Mouse (Mus musculus) heart, postnatal 0 days (tissue): ENCODE measurements around the gene Arhgdig. TPM values are rescaled to one million over a fixed set of nuclear protein-coding genes. Genes with fewer than 3 reads are reported as not detected.

Experiments
- ATAC-seq: fragments of 200-750 bp; cut with Nextera tagmentation; 2 replicates; pipeline ENCODE4 v1.8.0; 2017; ENCODE audit warnings: low read depth, moderate number of reproducible peaks, moderate library complexity; ENCODE audit not compliant: insufficient read depth
- DNase-seq: peaks from one replicate; pipeline ENCODE4 v3.0.0-alpha.2; 2016; ENCODE audit warnings: low spot score
- H3K27ac ChIP-seq: fragments of 300-500 bp; sonication (generic); 2 replicates; pipeline ENCODE4 v1.5.1; 2014; ENCODE audit warnings: low read depth, mild to moderate bottlenecking
- H3K27me3 ChIP-seq: fragments of 300-500 bp; sonication (generic); 2 replicates; pipeline ENCODE4 v1.6.1; 2014; ENCODE audit warnings: low read length, mixed read lengths; ENCODE audit not compliant: control insufficient read depth, insufficient read depth
- H3K36me3 ChIP-seq: fragments of 300-500 bp; sonication (generic); replicated peaks from 2 replicates; pipeline ENCODE4 v1.6.1; 2014; ENCODE audit warnings: low read length, mixed read lengths; ENCODE audit not compliant: control insufficient read depth, insufficient read depth
- H3K4me1 ChIP-seq: fragments of 300-500 bp; sonication (generic); 2 replicates; pipeline ENCODE4 v1.6.1; 2014; ENCODE audit warnings: antibody characterized with exemption; ENCODE audit not compliant: control insufficient read depth, insufficient read depth
- H3K4me2 ChIP-seq: fragments of 300-500 bp; sonication (generic); 2 replicates; pipeline ENCODE4 v1.6.1; 2014; ENCODE audit warnings: low read depth, mild to moderate bottlenecking, low read length, moderate library complexity
- H3K4me3 ChIP-seq: fragments of 300-500 bp; sonication (generic); 2 replicates; pipeline ENCODE4 v1.5.1; 2014; ENCODE audit warnings: low read depth, low read length
- H3K9ac ChIP-seq: fragments of 300-500 bp; sonication (generic); replicated peaks from 2 replicates; pipeline ENCODE4 v1.6.1; 2014; ENCODE audit warnings: low read depth, low read length, mixed read lengths
- H3K9me3 ChIP-seq: fragments of 300-500 bp; sonication (generic); replicated peaks from 2 replicates; pipeline ENCODE4 v1.6.1; 2016; ENCODE audit warnings: low read length; ENCODE audit not compliant: control insufficient read depth
- CTCF ChIP-seq: IDR thresholded peaks from 2 replicates; pipeline ENCODE4 v1.5.1; 2016; ENCODE audit warnings: antibody characterized with exemption, control low read depth, low read depth
- EP300 ChIP-seq: IDR thresholded peaks from 2 replicates; pipeline ENCODE4 v1.6.1; 2016; ENCODE audit warnings: antibody characterized with exemption, low read depth
- WGBS: fragments of 180-500 bp; shearing (Covaris S2); extraction: QIAGEN DNeasy Blood & Tissue Kit; methylation state at CpG from one replicate; pipeline ENCODE4 v1.1.7; 2014; 5-methylcytosine and 5-hydroxymethylcytosine counted together
- polyA plus RNA-seq: library from polyadenylated mRNA; unstranded; fragments of >200 nt; fragmentation: Nextera tagmentation; extraction: Ambion mirVana; gene quantifications from 2 replicates; pipeline ENCODE4 v1.2.1, GENCODE M21; 2015
- total RNA-seq: library from RNA; depleted of rRNA; stranded (reverse); fragments of >200 nt; gene quantifications from 2 replicates; pipeline ENCODE4 v1.2.3, GENCODE M21; 2014; ENCODE audit warnings: low replicate concordance

The Arhgdig gene
- total and polyA plus RNA-seq, 2 experiments from 2014 or later, result 1.4 to 1.9 TPM

DNA sequence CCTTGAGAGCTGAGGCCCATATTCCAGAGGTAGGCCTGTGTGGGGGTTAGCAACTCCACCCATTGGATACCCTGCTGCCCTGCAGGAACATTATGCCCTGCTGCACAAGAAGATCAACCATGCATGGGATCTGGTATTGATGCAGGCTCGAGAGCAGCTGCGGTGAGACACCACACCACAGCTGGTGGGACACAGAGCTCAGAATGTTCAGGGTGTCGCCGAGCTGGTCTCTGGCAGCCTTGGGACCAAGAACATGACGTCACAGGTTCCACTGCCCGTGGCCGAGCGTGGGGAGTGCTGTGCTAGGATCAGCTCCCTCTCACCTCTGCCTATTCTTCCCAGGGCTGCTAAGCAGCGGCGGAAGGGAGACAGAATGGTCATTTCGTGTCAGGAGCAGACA is 2.8 kb downstream of the Arhgdig start:
- no peak for ATAC-seq
- DNase-seq, result no peak
- H3K4me3 ChIP-seq, result no peak overlapping the region
- H3K36me3 ChIP-seq, result no peaks in the 10 kb centered on the region
- H3K4me2 ChIP-seq, result no peak overlapping the region
- peaks cover 14% of the 10 kb centered on the region for H3K4me1 ChIP-seq
- 43% methylated on average over 11 of the region's 11 CpGs for WGBS
- H3K27me3 ChIP-seq, result peaks cover 49% of the 10 kb centered on the region
- H3K27ac ChIP-seq, result no peak overlapping the region
- no peak overlapping the region for H3K9ac ChIP-seq
- no peaks in the 10 kb centered on the region for H3K9me3 ChIP-seq
- no peak for TF ChIP-seq EP300
- TF ChIP-seq CTCF, result no peak

DNA sequence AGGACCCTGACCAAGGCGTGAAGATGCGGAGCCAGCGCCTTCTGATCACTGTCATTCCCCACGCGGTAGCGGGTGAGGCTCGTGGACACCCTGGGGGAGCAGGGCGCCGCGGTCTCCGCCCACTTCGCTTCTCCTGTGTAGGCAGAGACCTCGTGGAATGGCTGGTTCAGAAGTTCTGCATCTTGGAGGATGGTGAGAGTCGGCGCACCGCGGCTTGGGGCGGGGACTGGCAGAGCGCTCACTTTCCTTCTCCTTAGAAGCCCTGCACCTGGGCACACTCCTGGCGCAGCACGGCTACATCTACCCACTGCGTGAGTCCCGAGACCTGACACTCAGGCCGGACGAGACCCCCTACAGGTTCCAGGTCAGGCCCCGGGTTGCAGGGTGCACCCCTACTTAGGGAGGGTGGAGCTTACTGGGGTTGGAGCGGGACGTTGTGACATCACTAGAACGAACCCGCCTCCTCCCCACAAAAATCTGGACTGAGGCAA is 4.2 kb downstream of the Arhgdig start:
- no peaks in the 10 kb centered on the region for H3K9me3 ChIP-seq
- H3K36me3 ChIP-seq, result no peaks in the 10 kb centered on the region
- 1% methylated on average over 30 of the region's 30 CpGs for WGBS
- H3K27me3 ChIP-seq, result peaks cover 50% of the 10 kb centered on the region
- ATAC-seq (no peak), DNase-seq (no peak)
- H3K4me3 ChIP-seq, result peak overlapping the region; percentile 50
- TF ChIP-seq CTCF (no peak), EP300 (no peak)
- peaks cover 14% of the 10 kb centered on the region for H3K4me1 ChIP-seq
- H3K27ac ChIP-seq, result no peak overlapping the region
- H3K4me2 ChIP-seq, result peak overlapping the region; percentile 87
- H3K9ac ChIP-seq, result no peak overlapping the region

DNA sequence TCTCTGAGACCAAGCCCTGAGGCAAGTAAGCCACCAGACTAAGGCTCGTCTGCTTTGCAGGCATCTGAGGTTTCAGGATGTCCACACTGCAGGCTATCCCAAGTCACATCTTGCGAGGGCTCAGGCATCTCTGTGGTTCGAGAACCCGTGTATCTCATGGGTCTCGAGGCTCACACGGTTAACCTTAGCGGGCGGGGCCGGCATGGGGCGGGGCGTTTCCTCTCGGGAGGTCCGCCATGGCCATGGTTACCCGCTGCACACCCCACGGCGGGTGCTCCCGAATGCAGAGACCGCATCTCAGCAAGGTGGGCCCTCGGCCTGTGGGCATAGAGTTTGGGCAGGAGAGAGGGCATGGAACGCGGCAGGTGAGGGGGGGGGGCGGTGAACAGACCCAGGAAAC is 4.8 kb downstream of the Arhgdig start, which contains the start of gene Rgs11:
Gene Rgs11 (plus strand): TSS at position 215 of the 400 bp plus-strand sequence.
- Histone ChIP-seq H3K9ac (no peak within 1 kb of the TSS), H3K27me3 (peaks cover 50% of the 10 kb centered on the region), H3K36me3 (no peaks in the 10 kb centered on the region; the same call in 1 of the 2 replicates), H3K27ac (no peak within 1 kb of the TSS), H3K4me1 (peaks cover 14% of the 10 kb centered on the region), H3K4me3 (peak within 1 kb of the TSS; percentile 50), H3K4me2 (peak within 1 kb of the TSS; percentile 87), H3K9me3 (no peaks in the 10 kb centered on the region)
- ATAC-seq (no peak), DNase-seq (no peak)
- 2% methylated on average over 21 of the region's 22 CpGs for WGBS
- TF ChIP-seq CTCF (no peak), EP300 (no peak)

DNA sequence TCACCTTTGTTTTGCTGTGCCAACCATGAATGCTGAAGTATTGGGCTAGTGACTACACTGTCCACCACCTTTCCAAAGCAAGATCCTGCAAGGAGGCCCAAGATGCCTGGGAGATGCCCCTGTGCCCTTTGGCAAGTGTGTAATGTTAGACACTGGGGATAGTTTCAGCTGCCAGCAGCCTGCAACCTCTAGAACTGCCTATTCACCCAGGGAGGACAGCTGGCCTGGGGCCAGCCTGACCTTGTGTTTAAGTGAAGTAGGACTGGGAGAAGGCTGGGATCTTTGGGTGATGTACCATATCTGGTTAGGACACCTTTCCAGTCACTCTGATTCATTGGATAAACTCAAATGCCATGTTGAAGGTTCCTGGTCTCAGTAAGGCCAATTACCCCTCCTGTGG is 5.6 kb downstream of the Arhgdig start:
- H3K4me2 ChIP-seq, result no peak overlapping the region

DNA sequence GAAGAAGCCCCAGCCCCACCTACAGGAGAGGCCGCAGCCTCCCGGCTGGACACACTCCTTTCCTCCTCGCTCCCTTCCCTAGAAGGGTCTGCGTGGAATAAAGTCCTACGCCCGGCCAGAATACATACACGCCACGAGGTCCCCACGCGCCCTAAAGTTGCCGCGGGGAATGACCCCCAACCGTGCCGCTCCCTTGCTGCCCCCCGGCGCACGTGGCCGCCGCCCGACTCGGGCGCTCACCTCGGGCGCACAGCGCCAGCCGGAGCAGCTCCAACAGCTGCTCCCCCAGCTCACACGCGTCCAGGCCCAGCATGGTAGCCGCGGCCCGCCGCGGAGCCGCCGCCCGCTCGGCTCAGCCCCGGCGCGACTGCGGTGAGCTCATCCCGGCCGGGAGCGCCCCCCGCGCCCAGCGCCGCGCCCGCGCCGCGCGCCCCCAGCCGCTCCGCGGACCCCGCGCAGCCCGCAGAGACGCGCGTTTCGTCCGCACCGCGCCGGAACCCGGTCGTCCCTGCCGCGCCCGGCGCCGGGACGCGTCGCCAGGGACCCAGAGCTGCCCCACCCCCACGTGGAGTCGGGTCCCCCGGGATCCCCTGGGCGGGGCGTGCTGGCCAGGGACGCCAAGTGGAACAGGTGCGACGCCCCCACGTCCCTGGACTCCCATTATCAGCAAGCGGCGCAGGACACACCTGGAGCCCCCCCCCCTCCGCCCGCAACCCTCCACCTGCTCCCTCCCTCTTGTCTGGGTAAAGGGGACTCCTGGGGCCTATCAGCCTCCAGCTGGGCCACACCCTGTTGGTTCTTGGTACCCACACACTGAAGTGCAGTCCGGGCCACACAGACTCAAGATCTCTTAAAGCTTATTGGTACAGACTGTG is 6.5 kb downstream of the Arhgdig start:
- no peak for TF ChIP-seq CTCF
- no peak for TF ChIP-seq EP300
- Histone ChIP-seq H3K27ac (no peak overlapping the region), H3K4me2 (peak overlapping the region; percentile 76), H3K9ac (peak overlapping the region; percentile 52), H3K27me3 (peaks cover 50% of the 10 kb centered on the region), H3K4me3 (peak overlapping the region; percentile 46), H3K9me3 (no peaks in the 10 kb centered on the region), H3K36me3 (peaks cover 3% of the 10 kb centered on the region; the same call in 1 of the 2 replicates), H3K4me1 (peaks cover 14% of the 10 kb centered on the region)
- no peak for DNase-seq
- whole genome bisulfite sequencing, result under 1% methylated on average over 83 of the region's 92 CpGs
- ATAC-seq, result peak; percentile 27; the same call in 1 of the 2 replicates

More for the DNA sequence above, 5.6 kb downstream of the Arhgdig start:
- no peak for TF ChIP-seq CTCF
- no peak for TF ChIP-seq EP300
- Histone ChIP-seq H3K4me3 (no peak overlapping the region), H3K27me3 (peaks cover 50% of the 10 kb centered on the region), H3K9me3 (no peaks in the 10 kb centered on the region), H3K36me3 (no peaks in the 10 kb centered on the region; the same call in 1 of the 2 replicates), H3K9ac (no peak overlapping the region), H3K4me1 (peaks cover 14% of the 10 kb centered on the region), H3K27ac (no peak overlapping the region)
- no peak for DNase-seq
- no peak for ATAC-seq
